Mouse (Mus musculus) bone marrow, adult 2 months (tissue): ENCODE results near the gene Kdm1b.

ENCODE experiments used
- CTCF ChIP-seq: fragments of 200-500 bp; IDR thresholded peaks from 2 replicates; pipeline ENCODE4 v1.5.1; 2011; ENCODE audit warnings: low read length, control low read depth; ENCODE audit not compliant: control insufficient read depth, insufficient read depth
- POLR2A ChIP-seq: fragments of 200-500 bp; IDR thresholded peaks from 2 replicates; pipeline ENCODE4 v1.6.1; 2011; ENCODE audit warnings: low read depth, mild to moderate bottlenecking, control low read depth, low read length, borderline replicate concordance; ENCODE audit not compliant: control insufficient read depth

DNA sequence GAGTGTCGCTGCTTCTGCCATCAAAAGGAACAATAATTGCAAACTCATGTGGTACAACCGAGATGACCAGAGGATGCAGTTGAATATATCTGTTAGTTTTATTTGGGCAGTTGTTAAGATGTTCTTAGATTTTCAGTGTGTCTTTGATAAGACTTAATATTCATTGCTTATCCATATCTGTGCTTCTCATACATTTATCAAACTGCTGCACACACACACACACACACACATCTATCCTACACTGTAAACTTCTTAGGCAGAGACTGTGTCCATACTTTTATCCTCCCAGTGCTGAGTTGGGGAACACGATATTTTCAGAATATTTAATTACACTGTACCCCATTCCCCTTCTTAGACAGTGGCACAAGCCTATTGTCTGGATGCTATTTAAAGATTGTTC lies 67.9 kb downstream of the Kdm1b start:
- TF ChIP-seq POLR2A (no peak), CTCF (no peak)
